Mouse (Mus musculus): Measurements from ENCODE around the gene Wee2. TPM values are rescaled to one million over a fixed set of nuclear protein-coding genes. Genes with fewer than 3 reads are reported as not detected.
A peak's percentile ranks its signal among the peaks of the same experiment; 100 is the strongest.

Gene Wee2
- polyA plus RNA-seq (2015; fragmentation: Nextera tagmentation; extraction: Ambion mirVana), result 0.07 TPM in 1 of 2 replicates, not detected in the other

DNA sequence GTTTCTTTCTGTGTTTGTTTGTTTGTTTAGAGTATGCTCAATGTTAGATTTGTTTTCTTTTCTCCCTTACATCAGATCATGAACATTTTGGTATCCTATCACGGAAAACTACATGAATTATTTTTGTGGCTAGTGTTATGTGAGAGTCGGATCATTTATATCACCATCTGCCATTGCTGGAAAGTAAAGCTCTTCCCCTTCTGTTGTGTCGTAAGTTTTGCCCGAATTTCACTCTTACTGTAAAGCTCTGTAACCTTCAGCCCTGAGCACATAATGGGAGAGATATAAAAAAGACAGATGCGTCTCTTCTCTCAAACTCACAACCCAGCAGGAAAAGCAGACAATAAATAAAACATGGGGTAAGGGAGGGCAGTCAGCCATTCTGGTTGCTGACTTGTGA is at the start of gene Wee2:
TSS of gene Wee2 (plus strand) at position 153 of the 400 bp plus-strand sequence.
- Histone ChIP-seq H3K4me2 (ENCODE audit: low read depth, low read length) (no peak within 1 kb of the TSS), H3K4me3 (ENCODE audit: low read length) (no peak within 1 kb of the TSS), H3K9ac (ENCODE audit: low read depth, low read length) (no peak within 1 kb of the TSS), H3K27ac (ENCODE audit: low read length) (no peak within 1 kb of the TSS), H3K27me3 (replicated peaks; ENCODE audit: control insufficient read depth, insufficient read depth, low read length) (0 out of 2 replicates have a peak, but pooled peaks cover 3% of the 10 kb centered on the region), H3K36me3 (ENCODE audit: control insufficient read depth, insufficient read depth, low read length) (no peaks in the 10 kb centered on the region), H3K9me3 (ENCODE audit: control insufficient read depth, low read length) (no peaks in the 10 kb centered on the region), H3K4me1 (ENCODE audit: control insufficient read depth, insufficient read depth, low read length) (0 out of 2 replicates have a peak, but pooled peaks cover 5% of the 10 kb centered on the region)
- ATAC-seq, result no peak
- WGBS, result 69% methylated on average over 5 of the region's 5 CpGs

DNA sequence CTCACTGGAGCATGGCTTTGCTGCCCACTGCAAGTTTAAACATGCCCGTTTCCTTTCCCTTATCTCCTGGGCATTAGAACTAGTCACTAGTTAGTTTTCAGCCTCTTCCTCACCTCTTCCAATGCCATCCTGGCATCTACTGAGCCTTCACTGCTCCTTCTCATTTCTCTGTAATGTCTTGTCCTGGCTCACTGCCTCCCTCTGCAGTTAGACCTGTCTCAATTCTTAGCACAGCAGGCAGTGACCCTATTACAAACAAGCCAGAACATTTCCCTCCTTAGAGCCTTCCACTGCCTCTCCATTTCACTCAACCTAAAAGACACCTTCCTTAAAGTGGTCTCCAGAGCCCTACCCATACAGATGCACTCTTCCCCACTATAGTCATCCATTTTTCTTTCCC is 47.9 kb upstream of the Wee2 start:
- H3K36me3 ChIP-seq (ENCODE audit: control insufficient read depth, insufficient read depth, low read length), result 0 out of 2 replicates have a peak, but pooled peaks cover 2% of the 10 kb centered on the region
- no peaks in the 10 kb centered on the region for H3K9me3 ChIP-seq (ENCODE audit: control insufficient read depth, low read length)
- 79% methylated on average over 1 of the region's 1 CpGs for WGBS
- H3K27me3 ChIP-seq (replicated peaks; ENCODE audit: control insufficient read depth, insufficient read depth, low read length), result no peaks in the 10 kb centered on the region
- ATAC-seq, result no peak
- no peak overlapping the region for H3K4me3 ChIP-seq (ENCODE audit: low read length)
- no peak overlapping the region for H3K9ac ChIP-seq (ENCODE audit: low read depth, low read length)
- no peak overlapping the region for H3K4me2 ChIP-seq (ENCODE audit: low read depth, low read length)
- no peak overlapping the region for H3K27ac ChIP-seq (ENCODE audit: low read length)
- no peaks in the 10 kb centered on the region; the same call in 1 of the 2 replicates for H3K4me1 ChIP-seq (ENCODE audit: control insufficient read depth, insufficient read depth, low read length)

DNA sequence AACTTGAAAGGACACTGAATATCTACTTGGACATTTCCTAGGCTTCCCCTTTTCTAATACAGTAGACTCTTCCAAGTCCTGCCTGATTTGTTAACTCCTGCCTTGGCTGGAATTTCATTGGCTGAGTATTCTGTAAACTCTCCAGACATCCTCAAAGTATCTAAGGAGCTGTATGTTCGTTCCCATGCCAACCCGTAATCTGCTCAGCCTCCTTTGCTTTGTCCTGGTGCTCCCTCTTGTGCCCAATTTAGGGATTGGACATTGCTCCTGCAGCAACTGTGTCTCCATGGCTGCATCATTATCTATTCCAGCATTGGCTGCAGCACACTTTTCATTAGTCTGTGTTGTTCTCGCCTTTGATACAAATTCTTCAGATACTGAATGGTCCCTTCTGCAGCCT is 45.7 kb upstream of the Wee2 start:
- ATAC-seq, result peak; percentile 69; the same call in 1 of the 2 replicates

DNA sequence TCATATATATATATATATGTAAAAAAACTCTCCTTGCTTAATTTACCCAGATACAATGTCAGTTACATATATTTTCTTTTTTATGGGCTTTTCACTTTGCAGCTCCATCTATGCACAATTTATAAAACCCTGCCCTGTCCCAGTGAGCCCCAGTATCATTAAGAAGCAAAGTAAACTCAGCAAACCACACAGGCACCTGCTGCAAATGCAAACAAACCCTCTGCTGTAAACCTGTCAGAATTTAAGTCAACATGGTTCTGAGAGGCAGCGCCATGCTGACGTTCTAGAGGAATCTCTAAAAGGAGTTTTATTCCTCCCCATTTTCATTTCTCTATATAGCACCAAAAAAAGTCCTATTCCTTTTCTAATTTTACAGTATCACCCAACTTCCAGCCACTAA is 36.9 kb upstream of the Wee2 start:
- H3K36me3 ChIP-seq (ENCODE audit: control insufficient read depth, insufficient read depth, low read length), result peaks cover 7% of the 10 kb centered on the region; the same call in 1 of the 2 replicates
- ATAC-seq, result 0 out of 2 replicates have a peak, but pooled peaks have one; percentile 50
- WGBS, result 46% methylated on average over 2 of the region's 2 CpGs
- H3K4me3 ChIP-seq (ENCODE audit: low read length), result no peak overlapping the region
- no peak overlapping the region for H3K27ac ChIP-seq (ENCODE audit: low read length)
- no peak overlapping the region for H3K4me2 ChIP-seq (ENCODE audit: low read depth, low read length)
- no peak overlapping the region for H3K9ac ChIP-seq (ENCODE audit: low read depth, low read length)
- H3K9me3 ChIP-seq (ENCODE audit: control insufficient read depth, low read length), result no peaks in the 10 kb centered on the region
- no peaks in the 10 kb centered on the region for H3K27me3 ChIP-seq (replicated peaks; ENCODE audit: control insufficient read depth, insufficient read depth, low read length)
- no peaks in the 10 kb centered on the region for H3K4me1 ChIP-seq (ENCODE audit: control insufficient read depth, insufficient read depth, low read length)

More for the DNA sequence above, 45.7 kb upstream of the Wee2 start:
- Histone ChIP-seq H3K36me3 (ENCODE audit: control insufficient read depth, insufficient read depth, low read length) (0 out of 2 replicates have a peak, but pooled peaks cover 2% of the 10 kb centered on the region), H3K27ac (ENCODE audit: low read length) (no peak overlapping the region), H3K4me3 (ENCODE audit: low read length) (no peak overlapping the region), H3K9me3 (ENCODE audit: control insufficient read depth, low read length) (no peaks in the 10 kb centered on the region), H3K27me3 (replicated peaks; ENCODE audit: control insufficient read depth, insufficient read depth, low read length) (no peaks in the 10 kb centered on the region), H3K9ac (ENCODE audit: low read depth, low read length) (no peak overlapping the region), H3K4me1 (ENCODE audit: control insufficient read depth, insufficient read depth, low read length) (no peaks in the 10 kb centered on the region; the same call in 1 of the 2 replicates), H3K4me2 (ENCODE audit: low read depth, low read length) (no peak overlapping the region)
- 29% methylated on average over 3 of the region's 3 CpGs for WGBS

DNA sequence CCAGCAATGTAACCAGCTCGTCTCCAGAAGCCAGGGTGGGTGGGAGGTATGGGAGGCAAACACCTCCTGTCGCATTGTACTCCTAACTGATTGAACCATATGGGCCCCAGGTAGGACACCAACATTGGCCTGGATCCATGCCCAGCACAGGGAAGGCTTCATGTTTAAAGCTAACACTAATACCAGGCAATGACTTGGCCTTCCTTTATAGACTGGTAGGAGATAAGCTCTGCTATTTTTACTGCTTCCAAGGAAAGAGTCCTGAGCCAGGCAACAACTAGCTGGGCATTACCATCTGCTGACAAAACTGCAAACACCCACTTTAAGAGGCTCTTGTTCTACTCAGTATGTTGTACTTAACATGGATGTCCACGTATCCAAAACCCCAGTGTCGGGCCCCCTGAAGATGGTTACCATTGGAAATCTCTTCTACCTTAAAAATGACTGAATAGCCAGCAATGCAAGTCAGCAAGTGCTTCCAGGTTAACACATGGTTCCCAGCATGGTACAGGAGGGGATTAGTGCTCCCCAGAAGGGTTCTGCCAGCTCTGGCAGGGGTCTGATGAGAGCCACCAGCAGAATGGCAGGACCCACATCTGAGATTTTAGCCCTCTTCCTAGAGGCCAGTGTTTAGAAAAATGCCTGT is 35.1 kb upstream of the Wee2 start:
- Histone ChIP-seq H3K36me3 (ENCODE audit: control insufficient read depth, insufficient read depth, low read length) (peaks cover 6% of the 10 kb centered on the region; the same call in 1 of the 2 replicates), H3K4me1 (ENCODE audit: control insufficient read depth, insufficient read depth, low read length) (no peaks in the 10 kb centered on the region), H3K27me3 (replicated peaks; ENCODE audit: control insufficient read depth, insufficient read depth, low read length) (no peaks in the 10 kb centered on the region), H3K27ac (ENCODE audit: low read length) (no peak overlapping the region), H3K9ac (ENCODE audit: low read depth, low read length) (no peak overlapping the region), H3K4me3 (ENCODE audit: low read length) (no peak overlapping the region), H3K9me3 (ENCODE audit: control insufficient read depth, low read length) (no peaks in the 10 kb centered on the region), H3K4me2 (ENCODE audit: low read depth, low read length) (no peak overlapping the region)
- 83% methylated on average over 4 of the region's 4 CpGs for WGBS
- ATAC-seq, result peak; percentile 36; the same call in 1 of the 2 replicates

DNA sequence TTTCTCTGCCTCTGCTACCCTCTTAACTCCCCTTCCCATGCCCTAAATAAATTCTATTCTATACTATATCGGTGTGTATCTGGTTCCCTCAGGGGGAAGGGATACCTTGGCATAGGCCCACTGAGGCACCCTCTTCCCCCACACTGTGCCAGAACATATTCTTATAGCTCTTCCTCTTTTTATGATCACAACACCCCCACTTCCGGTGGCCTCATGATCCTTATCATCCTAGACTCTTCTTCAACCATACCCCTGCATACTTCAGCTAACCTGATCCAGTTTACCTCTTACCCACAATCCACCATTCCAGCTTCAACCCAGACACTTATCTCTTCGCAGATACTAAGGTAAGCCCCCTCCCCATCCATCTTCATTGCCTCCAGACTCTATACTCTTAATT is 27.8 kb upstream of the Wee2 start:
- Histone ChIP-seq H3K4me1 (ENCODE audit: control insufficient read depth, insufficient read depth, low read length) (no peaks in the 10 kb centered on the region), H3K9ac (ENCODE audit: low read depth, low read length) (no peak overlapping the region), H3K4me3 (ENCODE audit: low read length) (no peak overlapping the region), H3K27me3 (replicated peaks; ENCODE audit: control insufficient read depth, insufficient read depth, low read length) (no peaks in the 10 kb centered on the region), H3K27ac (ENCODE audit: low read length) (no peak overlapping the region), H3K9me3 (ENCODE audit: control insufficient read depth, low read length) (no peaks in the 10 kb centered on the region), H3K4me2 (ENCODE audit: low read depth, low read length) (no peak overlapping the region), H3K36me3 (ENCODE audit: control insufficient read depth, insufficient read depth, low read length) (0 out of 2 replicates have a peak, but pooled peaks cover 3% of the 10 kb centered on the region)
- no peak for ATAC-seq
- 94% methylated on average over 3 of the region's 3 CpGs for WGBS

DNA sequence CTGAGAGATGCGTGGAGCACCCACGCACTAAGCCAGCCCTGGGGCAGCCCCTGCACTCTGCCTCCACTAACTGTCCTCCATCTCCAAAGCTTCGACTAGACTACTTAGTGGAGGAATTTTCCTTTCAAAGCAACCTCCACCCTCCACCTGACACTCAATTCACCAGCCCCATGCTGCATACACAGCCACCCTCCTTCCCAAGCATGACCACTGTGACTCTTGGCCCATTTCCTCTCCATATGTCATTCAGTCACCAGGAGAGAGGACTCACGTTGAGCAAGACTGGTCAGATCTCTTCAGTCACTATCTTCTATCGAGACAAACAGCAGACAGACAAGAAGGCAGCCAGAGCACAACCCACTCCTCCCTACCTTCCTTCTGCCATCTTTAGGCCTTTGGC is 25.8 kb upstream of the Wee2 start:
- WGBS, result 86% methylated on average over 5 of the region's 5 CpGs
- Histone ChIP-seq H3K9ac (ENCODE audit: low read depth, low read length) (no peak overlapping the region), H3K4me2 (ENCODE audit: low read depth, low read length) (no peak overlapping the region), H3K4me3 (ENCODE audit: low read length) (no peak overlapping the region), H3K27me3 (replicated peaks; ENCODE audit: control insufficient read depth, insufficient read depth, low read length) (no peaks in the 10 kb centered on the region), H3K27ac (ENCODE audit: low read length) (no peak overlapping the region), H3K36me3 (ENCODE audit: control insufficient read depth, insufficient read depth, low read length) (no peaks in the 10 kb centered on the region), H3K4me1 (ENCODE audit: control insufficient read depth, insufficient read depth, low read length) (no peaks in the 10 kb centered on the region), H3K9me3 (ENCODE audit: control insufficient read depth, low read length) (no peaks in the 10 kb centered on the region)
- ATAC-seq, result no peak

DNA sequence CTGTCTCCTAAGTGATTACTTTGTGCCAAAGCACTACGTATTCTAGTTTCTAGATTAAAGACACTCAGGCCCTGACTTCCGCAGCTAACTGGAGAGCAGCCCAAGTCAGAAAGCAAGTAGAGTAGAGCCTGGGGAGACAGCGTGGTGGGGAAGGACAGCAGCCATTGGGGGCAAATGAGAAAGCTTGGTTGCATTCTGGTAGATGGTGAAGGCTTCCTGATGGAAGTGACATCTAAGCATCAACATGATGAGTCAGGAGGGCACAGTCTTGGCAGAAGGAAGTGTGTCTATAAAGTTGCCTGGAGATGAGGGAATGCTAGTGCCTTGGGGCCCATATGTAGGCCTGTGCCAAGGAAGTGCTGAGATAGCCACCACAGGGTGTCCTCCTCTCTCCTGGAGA is 25.3 kb upstream of the Wee2 start:
- ATAC-seq, result no peak
- H3K27me3 ChIP-seq (replicated peaks; ENCODE audit: control insufficient read depth, insufficient read depth, low read length), result no peaks in the 10 kb centered on the region
- no peak overlapping the region for H3K27ac ChIP-seq (ENCODE audit: low read length)
- WGBS, result 89% methylated on average over 3 of the region's 3 CpGs
- no peak overlapping the region for H3K4me3 ChIP-seq (ENCODE audit: low read length)
- no peaks in the 10 kb centered on the region for H3K9me3 ChIP-seq (ENCODE audit: control insufficient read depth, low read length)
- H3K4me2 ChIP-seq (ENCODE audit: low read depth, low read length), result no peak overlapping the region
- no peaks in the 10 kb centered on the region for H3K36me3 ChIP-seq (ENCODE audit: control insufficient read depth, insufficient read depth, low read length)
- no peak overlapping the region for H3K9ac ChIP-seq (ENCODE audit: low read depth, low read length)
- H3K4me1 ChIP-seq (ENCODE audit: control insufficient read depth, insufficient read depth, low read length), result no peaks in the 10 kb centered on the region

DNA sequence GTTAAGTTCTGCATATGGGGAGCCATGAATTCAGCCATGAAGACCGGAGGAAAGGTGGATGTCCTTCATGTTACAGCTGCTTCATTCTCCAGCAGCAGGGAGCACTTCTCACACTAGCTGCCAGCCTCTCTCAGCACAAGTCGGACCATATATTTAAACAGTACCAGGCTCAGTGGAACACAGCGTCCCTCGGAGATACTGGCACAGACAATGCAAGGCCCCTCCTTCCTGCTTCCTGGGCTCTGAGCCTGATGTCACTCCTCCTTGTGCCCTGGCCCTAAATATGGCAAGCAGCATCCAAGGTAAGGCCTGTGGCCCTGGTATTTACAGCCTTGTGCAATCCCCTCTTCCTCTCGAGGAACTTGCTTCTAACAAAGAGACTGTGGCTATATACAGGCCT is 23.1 kb upstream of the Wee2 start:
- WGBS, result 74% methylated on average over 5 of the region's 5 CpGs
- Histone ChIP-seq H3K36me3 (ENCODE audit: control insufficient read depth, insufficient read depth, low read length) (no peaks in the 10 kb centered on the region), H3K4me2 (ENCODE audit: low read depth, low read length) (no peak overlapping the region), H3K9me3 (ENCODE audit: control insufficient read depth, low read length) (no peaks in the 10 kb centered on the region), H3K27ac (ENCODE audit: low read length) (no peak overlapping the region), H3K4me3 (ENCODE audit: low read length) (no peak overlapping the region), H3K27me3 (replicated peaks; ENCODE audit: control insufficient read depth, insufficient read depth, low read length) (no peaks in the 10 kb centered on the region), H3K4me1 (ENCODE audit: control insufficient read depth, insufficient read depth, low read length) (no peaks in the 10 kb centered on the region), H3K9ac (ENCODE audit: low read depth, low read length) (no peak overlapping the region)
- ATAC-seq, result no peak
